Comparison of ENCODE assay signal across 14 mouse cellular contexts in the genomic region with DNA sequence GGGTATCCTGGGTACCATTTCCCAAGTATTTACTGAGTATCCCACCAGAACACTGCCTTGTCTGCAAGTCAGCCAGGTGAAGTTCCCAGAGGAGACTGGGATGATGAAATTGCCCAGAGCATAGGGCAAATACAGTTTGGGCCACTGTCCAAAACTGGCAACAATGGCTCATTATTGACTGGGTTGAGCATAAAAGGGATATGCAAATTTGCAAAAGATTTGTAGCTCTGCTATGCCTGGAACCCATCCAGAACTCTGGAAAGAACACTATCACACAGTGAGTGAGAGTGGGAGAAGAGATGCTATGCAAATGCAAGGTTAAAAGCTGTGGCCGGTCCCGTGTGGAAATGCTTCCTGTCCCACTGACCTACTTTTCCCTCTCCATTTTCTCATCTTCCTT.
DNase-seq lines count a peak whose midpoint lies in the region; ATAC-seq and TF ChIP-seq lines count a peak whose summit lies in the region.
"Had no signal": no experiment of that assay in that cellular context is flagged by ENCODE, and none has a peak within 500 bp of the region (broad histone marks: within the 10 kb centered on the region; RNA-seq: fewer than 3 reads in every experiment).

No protein-coding gene starts in this region.

- peak; percentile 66; the same call in 1 of the 2 replicates for ATAC-seq in stomach, postnatal 0 days (ENCODE audit: low FRiP score, low TSS enrichment)

- no peak overlapping the region for H3K9ac ChIP-seq in stomach, postnatal 0 days (ENCODE audit: low read length)
- H3K9ac ChIP-seq: lung, embryonic 15.5 days had no signal

- TF ChIP-seq CTCF in stomach, postnatal 0 days (IDR thresholded peaks at IDR 0.05; ENCODE audit: low read depth): no peak

- H3K36me3 ChIP-seq in stomach, postnatal 0 days (ENCODE audit: control insufficient read depth, insufficient read depth, low read length): no peaks in the 10 kb centered on the region
- H3K36me3 ChIP-seq: lung, embryonic 15.5 days had no signal

- no peak for TF ChIP-seq EP300 in stomach, postnatal 0 days (optimal IDR thresholded peaks at IDR 0.05)

- DNase-seq in cerebellum, postnatal 10 days: peak; percentile 19 to 20
- DNase-seq in cerebellum, adult 9-11 months: no peak
- peak; percentile 26 to 41 for DNase-seq in left cerebral cortex, postnatal 14 days (ENCODE audit: low spot score in 2 of 2)
- no peak for DNase-seq in left cerebral cortex, adult 11 months (ENCODE audit: low spot score)
- DNase-seq in right cerebral cortex, adult 18-20 months: peak; percentile 30
- no peak for DNase-seq in right cerebral cortex, postnatal 36 days (ENCODE audit: low spot score in 2 of 2)
- peak; percentile 55 for DNase-seq in stomach, postnatal 0 days (ENCODE audit: low spot score)
- DNase-seq in spleen, postnatal 10 days (ENCODE audit: low spot score in 2 of 2): no peak
- DNase-seq: adrenal gland, adult 2 months; cerebellum, postnatal 25 days; gastrocnemius, postnatal 14 days; heart, postnatal 10 days; kidney, adult 8-10 months had no signal

- H3K4me2 ChIP-seq in stomach, postnatal 0 days (replicated peaks; ENCODE audit: low read depth): no peak overlapping the region
- H3K4me2 ChIP-seq: lung, embryonic 15.5 days had no signal

- intact Hi-C loops in left cerebral cortex, postnatal 14 days (cut with DNase I): loop anchor here (10.0 kb wide), 1 partner anchor 182 kb away; no protein-coding TSS in a partner anchor

- H3K27ac ChIP-seq in stomach, postnatal 0 days (replicated peaks): no peak overlapping the region
- H3K27ac ChIP-seq: lung, embryonic 15.5 days had no signal

- 0 out of 2 replicates have a peak, but pooled peaks cover 3% of the 10 kb centered on the region for H3K4me1 ChIP-seq in stomach, postnatal 0 days (replicated peaks; ENCODE audit: control insufficient read depth, insufficient read depth)

- H3K9me3 ChIP-seq in stomach, postnatal 0 days (ENCODE audit: control insufficient read depth, low read length): no peaks in the 10 kb centered on the region
- H3K9me3 ChIP-seq: lung, embryonic 15.5 days had no signal

- no peaks in the 10 kb centered on the region for H3K27me3 ChIP-seq in stomach, postnatal 0 days (ENCODE audit: control insufficient read depth, insufficient read depth, low read length)
- H3K27me3 ChIP-seq: lung, embryonic 15.5 days had no signal

- 26% methylated on average over 2 of the region's 2 CpGs for WGBS in stomach, postnatal 0 days

- no peak overlapping the region for H3K4me3 ChIP-seq in stomach, postnatal 0 days (ENCODE audit: low read depth, low read length)
- H3K4me3 ChIP-seq: lung, embryonic 15.5 days had no signal

Comparison
In these comparisons a context has a peak if more than half of its experiments do, and no peak if none do; other contexts are left out.
1. DNase-seq: peak in cerebellum, postnatal 10 days (2 of 2), left cerebral cortex, postnatal 14 days (2 of 2), right cerebral cortex, adult 18-20 months (single experiment) and stomach, postnatal 0 days (single experiment); none in cerebellum, adult 9-11 months (single experiment), left cerebral cortex, adult 11 months (single experiment), right cerebral cortex, postnatal 36 days (0 of 2) and spleen, postnatal 10 days (0 of 2).